Mouse (Mus musculus): Measurements from ENCODE around the gene Fstl5. TPM values are rescaled to one million over a fixed set of nuclear protein-coding genes. Genes with fewer than 3 reads are reported as not detected.

Gene Fstl5
- polyA plus RNA-seq (2015; fragmentation: Nextera tagmentation; extraction: Ambion mirVana): 57.8 and 60.3 TPM in 2 replicates

DNA sequence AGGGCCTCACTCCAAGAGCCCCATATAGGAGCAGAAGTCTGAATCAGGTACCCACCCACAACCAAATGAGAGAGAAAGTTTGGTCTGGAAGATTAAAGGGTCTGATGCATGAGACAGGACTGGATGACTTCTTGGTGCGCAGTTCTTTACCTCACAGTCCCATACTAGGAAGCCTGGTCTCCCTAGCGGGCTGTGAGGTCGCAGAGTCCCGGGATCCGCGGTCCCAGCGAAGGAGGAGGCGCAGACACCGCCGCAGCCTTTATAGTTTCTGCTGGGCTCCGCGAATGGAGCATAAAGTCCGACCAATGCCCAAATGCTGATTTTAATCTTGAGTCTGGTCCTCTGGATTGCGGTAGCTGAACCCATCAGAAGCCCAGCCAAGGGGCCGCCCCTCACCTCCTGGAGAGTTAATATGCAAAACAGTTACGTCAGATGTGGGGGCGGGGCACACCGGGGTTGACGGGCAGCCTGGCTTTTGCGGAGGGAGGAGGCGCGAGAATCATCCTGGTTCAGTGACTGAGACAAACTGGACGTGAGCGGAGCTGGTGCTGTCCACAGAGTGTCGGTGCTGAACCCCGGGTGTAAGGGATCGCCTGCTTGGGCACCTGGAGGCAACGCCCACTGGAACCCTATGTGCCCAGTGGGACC lies at the start of gene Fstl5:
Gene Fstl5, plus strand, starts transcription at position 211 of the 648 bp plus-strand sequence.
- H3K9ac ChIP-seq: peak within 1 kb of the TSS; percentile 76
- H3K36me3 ChIP-seq: no peaks in the 10 kb centered on the region
- H3K4me3 ChIP-seq: peak within 1 kb of the TSS; percentile 56
- H3K9me3 ChIP-seq: no peaks in the 10 kb centered on the region
- 1% methylated on average over 28 of the region's 28 CpGs for WGBS
- H3K27me3 ChIP-seq: no peaks in the 10 kb centered on the region
- H3K27ac ChIP-seq (replicated peaks): peak within 1 kb of the TSS; percentile 80
- ATAC-seq (ENCODE audit: low read depth): peak; percentile 91
- H3K4me1 ChIP-seq (replicated peaks): peaks cover 12% of the 10 kb centered on the region; the same call in 1 of the 2 replicates
- H3K4me2 ChIP-seq: peak within 1 kb of the TSS; percentile 65

DNA sequence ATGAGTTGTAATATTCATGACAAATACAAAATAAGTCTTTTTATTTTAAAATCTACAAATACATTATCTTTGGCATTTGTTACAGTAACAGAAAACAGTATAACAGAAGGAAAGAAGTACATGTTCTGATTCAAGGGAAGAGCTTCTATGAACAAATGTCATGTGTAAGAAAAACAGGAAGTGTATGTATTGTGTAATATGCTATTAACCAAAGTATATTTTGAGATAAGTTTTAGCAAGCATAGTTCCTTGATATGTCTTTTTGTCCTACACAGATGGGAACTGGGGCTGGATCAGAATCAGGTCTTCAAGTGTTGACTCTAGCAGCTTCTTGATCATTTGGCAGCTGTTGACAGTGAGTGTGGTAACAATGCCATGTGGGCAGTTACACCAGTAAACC lies 48.5 kb upstream of the Fstl5 start:
- Histone ChIP-seq H3K36me3 (no peaks in the 10 kb centered on the region), H3K27me3 (no peaks in the 10 kb centered on the region), H3K4me3 (no peak overlapping the region), H3K9ac (no peak overlapping the region), H3K4me1 (replicated peaks) (no peaks in the 10 kb centered on the region), H3K4me2 (no peak overlapping the region), H3K27ac (replicated peaks) (no peak overlapping the region), H3K9me3 (no peaks in the 10 kb centered on the region)
- no peak for ATAC-seq (ENCODE audit: low read depth)

DNA sequence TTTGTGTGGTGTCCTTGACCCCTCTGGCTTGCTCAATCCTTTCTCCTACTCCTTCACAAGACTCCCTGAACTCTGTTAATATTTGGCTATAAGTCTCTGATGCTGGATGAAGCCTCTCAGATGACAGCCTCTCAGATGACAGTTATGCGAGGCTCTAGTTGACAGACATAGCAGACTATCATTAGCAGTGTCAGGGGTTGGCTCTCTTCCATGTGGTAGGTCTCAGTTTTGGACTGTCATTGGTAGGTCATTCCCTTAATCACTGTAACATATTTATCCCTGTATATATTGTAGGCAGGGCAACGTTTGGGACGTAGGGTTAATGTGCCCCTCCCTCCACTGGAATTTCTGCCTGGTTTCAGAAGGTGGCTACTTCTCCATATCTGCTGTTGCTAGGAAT lies 22.9 kb upstream of the Fstl5 start:
- Histone ChIP-seq H3K36me3 (no peaks in the 10 kb centered on the region), H3K9me3 (no peaks in the 10 kb centered on the region), H3K27me3 (no peaks in the 10 kb centered on the region), H3K4me2 (no peak overlapping the region), H3K4me3 (no peak overlapping the region), H3K27ac (replicated peaks) (no peak overlapping the region), H3K9ac (no peak overlapping the region), H3K4me1 (replicated peaks) (no peaks in the 10 kb centered on the region)
- ATAC-seq (ENCODE audit: low read depth): no peak
- WGBS: 87% methylated on average over 3 of the region's 3 CpGs

DNA sequence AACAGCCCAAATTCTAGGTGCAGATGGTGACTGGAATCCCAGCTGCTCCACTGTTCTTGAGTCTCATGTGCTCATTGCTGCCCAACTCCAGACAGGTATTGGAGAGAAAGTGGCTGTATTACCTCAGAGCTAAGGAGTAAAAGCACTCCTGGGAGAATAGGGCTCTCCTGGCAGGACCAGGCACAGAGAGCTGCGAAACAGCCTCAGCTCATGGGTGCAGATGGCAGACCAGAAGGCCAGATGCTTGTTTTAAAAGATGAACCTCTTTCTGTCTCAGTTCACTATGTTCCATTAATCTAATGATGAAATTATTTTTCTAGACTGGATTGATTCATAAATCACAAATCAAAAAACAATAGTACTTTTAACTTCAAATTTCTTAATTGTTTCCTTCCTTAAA lies 12.1 kb upstream of the Fstl5 start:
- Histone ChIP-seq H3K9ac (no peak overlapping the region), H3K36me3 (no peaks in the 10 kb centered on the region), H3K27ac (replicated peaks) (no peak overlapping the region), H3K9me3 (no peaks in the 10 kb centered on the region), H3K4me3 (no peak overlapping the region), H3K4me1 (replicated peaks) (no peaks in the 10 kb centered on the region), H3K4me2 (no peak overlapping the region), H3K27me3 (no peaks in the 10 kb centered on the region)
- WGBS: 79% methylated on average over 1 of the region's 1 CpGs
- ATAC-seq (ENCODE audit: low read depth): no peak

DNA sequence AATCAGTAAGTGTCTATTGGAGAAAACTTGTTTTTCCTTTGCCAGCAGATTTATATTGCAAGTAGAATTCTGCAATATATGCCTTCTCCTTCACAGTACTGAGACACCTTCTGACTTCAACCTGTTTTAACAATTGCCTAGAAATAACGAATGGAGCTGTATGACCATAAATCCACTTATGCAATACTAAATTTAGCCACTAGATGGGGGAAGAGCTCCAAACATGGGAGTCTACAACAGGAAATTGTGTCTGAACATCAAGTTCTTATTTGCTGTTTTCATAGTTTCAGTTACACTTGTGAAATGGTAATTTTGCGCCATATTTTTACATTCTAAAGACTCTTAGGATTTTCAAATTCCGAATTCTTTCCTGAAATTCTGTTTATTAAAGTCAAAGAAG lies 6.2 kb upstream of the Fstl5 start:
- Histone ChIP-seq H3K4me1 (replicated peaks) (0 out of 2 replicates have a peak, but pooled peaks cover 2% of the 10 kb centered on the region), H3K27me3 (no peaks in the 10 kb centered on the region), H3K27ac (replicated peaks) (no peak overlapping the region), H3K4me3 (no peak overlapping the region), H3K4me2 (no peak overlapping the region), H3K9ac (no peak overlapping the region), H3K36me3 (no peaks in the 10 kb centered on the region), H3K9me3 (no peaks in the 10 kb centered on the region)
- 3% methylated on average over 3 of the region's 3 CpGs for WGBS
- peak; percentile 72 for ATAC-seq (ENCODE audit: low read depth)

DNA sequence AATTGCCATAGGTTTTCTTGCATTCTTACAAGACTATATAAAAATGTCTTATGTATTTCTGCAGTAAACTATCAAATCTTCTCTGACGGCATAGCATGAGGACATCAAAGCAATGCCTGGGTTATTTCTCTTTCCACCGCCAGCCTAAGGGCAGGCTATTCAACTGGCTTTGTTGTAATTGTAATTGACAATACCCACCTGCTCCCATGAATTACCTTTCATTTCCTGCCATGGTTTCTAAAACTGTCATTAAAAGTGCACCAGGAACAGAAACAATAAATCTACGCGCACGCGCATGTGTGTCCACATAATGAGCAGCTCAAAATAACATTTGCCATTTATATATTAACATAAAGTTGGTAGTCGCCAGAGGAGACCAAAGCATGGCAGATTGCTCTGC lies 1.2 kb upstream of the Fstl5 start:
- Histone ChIP-seq H3K27me3 (no peaks in the 10 kb centered on the region), H3K9me3 (no peaks in the 10 kb centered on the region), H3K36me3 (no peaks in the 10 kb centered on the region), H3K4me2 (no peak overlapping the region), H3K27ac (replicated peaks) (peak overlapping the region; percentile 42; the same call in 1 of the 2 replicates), H3K4me1 (replicated peaks) (peaks cover 12% of the 10 kb centered on the region; the same call in 1 of the 2 replicates), H3K4me3 (no peak overlapping the region), H3K9ac (no peak overlapping the region)
- ATAC-seq (ENCODE audit: low read depth): no peak
- WGBS: 24% methylated on average over 7 of the region's 7 CpGs

DNA sequence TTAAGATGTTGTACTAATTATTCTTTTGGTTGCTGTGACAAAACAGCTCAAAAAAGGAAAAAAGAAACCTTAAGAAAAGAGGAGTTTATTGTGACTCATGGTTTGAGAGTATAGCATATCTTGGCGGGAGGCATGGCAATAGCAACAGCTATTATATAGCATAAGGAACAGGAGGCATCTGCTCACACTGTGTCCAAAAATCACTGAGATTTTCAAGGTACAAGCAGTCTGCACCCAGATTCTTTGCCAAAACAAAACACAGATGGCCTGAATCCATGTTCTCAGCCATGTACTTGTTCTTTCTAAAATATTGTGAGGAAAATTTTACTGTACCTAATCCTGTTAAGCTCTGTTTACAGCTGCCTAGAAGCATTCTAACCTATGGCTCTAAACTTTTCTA lies 66.4 kb downstream of the Fstl5 start:
- Histone ChIP-seq H3K4me2 (no peak overlapping the region), H3K27ac (replicated peaks) (no peak overlapping the region), H3K4me1 (replicated peaks) (no peaks in the 10 kb centered on the region), H3K9me3 (no peaks in the 10 kb centered on the region), H3K36me3 (no peaks in the 10 kb centered on the region), H3K4me3 (no peak overlapping the region), H3K27me3 (no peaks in the 10 kb centered on the region), H3K9ac (no peak overlapping the region)
- 82% methylated on average over 1 of the region's 1 CpGs for WGBS
- ATAC-seq (ENCODE audit: low read depth): no peak

DNA sequence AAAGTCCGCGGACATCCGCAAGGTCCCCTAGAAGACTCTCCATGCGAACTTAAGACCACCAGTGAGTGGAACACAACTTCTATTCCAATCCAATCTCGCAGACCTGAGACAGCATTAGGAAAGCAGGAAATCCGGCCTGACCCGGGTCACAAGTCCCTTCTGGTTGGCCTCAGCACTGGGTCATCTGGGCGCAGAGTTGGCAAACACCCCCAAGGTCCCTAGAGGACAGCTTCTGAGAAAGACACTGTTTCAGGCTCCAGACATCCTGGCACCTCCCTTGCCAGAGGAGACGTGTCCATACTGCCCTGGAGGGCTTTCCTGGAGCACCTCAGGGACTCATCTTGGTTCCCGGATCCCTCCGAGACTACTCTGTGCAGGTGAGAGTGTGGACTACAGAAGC lies 73.8 kb downstream of the Fstl5 start:
- Histone ChIP-seq H3K9ac (no peak overlapping the region), H3K4me1 (replicated peaks) (no peaks in the 10 kb centered on the region), H3K4me3 (no peak overlapping the region), H3K27ac (replicated peaks) (no peak overlapping the region), H3K36me3 (no peaks in the 10 kb centered on the region; the same call in 1 of the 2 replicates), H3K9me3 (no peaks in the 10 kb centered on the region), H3K4me2 (no peak overlapping the region), H3K27me3 (no peaks in the 10 kb centered on the region)
- 93% methylated on average over 11 of the region's 11 CpGs for WGBS
- ATAC-seq (ENCODE audit: low read depth): no peak

DNA sequence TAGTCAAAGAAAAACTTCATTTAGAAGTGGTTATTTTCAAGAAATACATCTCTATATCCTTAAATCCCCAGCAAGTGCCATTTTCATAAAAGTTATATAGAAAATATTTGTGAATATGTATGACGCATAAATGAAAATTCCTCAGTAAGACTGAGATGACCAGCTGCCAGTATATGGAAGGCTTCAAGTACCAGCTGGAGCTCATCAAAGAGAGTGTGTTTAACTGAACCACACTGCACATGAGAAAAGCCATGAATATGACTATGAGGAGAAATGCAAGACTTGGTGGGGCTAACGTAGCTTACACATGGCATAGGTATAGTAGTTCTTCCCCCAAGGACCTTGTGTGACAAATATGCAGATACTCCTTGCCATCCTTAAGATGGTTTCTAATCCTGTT lies 164.8 kb downstream of the Fstl5 start:
- Histone ChIP-seq H3K4me1 (replicated peaks) (no peaks in the 10 kb centered on the region), H3K27ac (replicated peaks) (no peak overlapping the region), H3K9ac (no peak overlapping the region), H3K27me3 (no peaks in the 10 kb centered on the region), H3K36me3 (no peaks in the 10 kb centered on the region), H3K9me3 (no peaks in the 10 kb centered on the region), H3K4me3 (no peak overlapping the region), H3K4me2 (no peak overlapping the region)
- WGBS: 95% methylated on average over 2 of the region's 2 CpGs
- no peak for ATAC-seq (ENCODE audit: low read depth)

DNA sequence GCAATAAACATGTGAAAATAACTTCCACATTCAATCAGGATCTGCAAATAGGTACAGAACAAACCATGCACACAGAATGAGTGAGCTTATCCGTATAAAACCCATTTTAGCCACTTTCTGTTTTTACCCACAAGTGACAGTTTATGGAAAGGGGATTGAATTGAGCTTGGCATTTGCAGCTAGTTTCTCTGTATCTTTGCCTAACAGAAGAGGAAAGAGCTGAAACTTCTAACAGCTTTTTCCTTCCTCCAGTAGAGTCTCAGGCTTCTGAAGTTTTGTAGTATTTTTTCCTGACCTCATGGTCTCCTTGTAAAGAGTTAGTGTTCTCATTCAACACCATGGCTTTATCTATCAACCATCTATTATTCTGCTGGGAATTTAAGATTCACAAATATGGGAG lies 177.3 kb downstream of the Fstl5 start:
- no peak for ATAC-seq (ENCODE audit: low read depth)
- Histone ChIP-seq H3K27me3 (no peaks in the 10 kb centered on the region), H3K4me3 (no peak overlapping the region), H3K36me3 (no peaks in the 10 kb centered on the region), H3K9me3 (no peaks in the 10 kb centered on the region), H3K9ac (no peak overlapping the region), H3K4me2 (no peak overlapping the region), H3K4me1 (replicated peaks) (no peaks in the 10 kb centered on the region), H3K27ac (replicated peaks) (no peak overlapping the region)
- 84% methylated on average over 1 of the region's 1 CpGs for WGBS

DNA sequence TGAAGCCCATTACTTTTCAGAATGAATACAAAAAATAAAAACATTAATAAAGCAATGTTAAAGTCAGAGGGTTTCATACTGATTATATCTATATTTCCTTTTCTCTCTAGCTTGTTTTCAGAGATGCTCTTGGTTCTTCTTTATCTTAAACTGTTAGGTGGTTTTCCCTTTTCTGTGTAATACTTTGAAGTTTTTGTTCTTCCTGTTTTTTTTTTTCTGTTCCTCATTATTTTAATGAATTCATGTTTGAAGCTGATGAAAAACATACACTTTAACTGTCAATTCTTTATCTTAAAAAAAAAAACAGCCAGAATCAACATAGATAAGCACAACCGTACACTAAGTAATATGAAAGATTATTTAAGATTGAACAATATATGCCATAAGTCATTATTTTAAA lies 218.9 kb downstream of the Fstl5 start:
- ATAC-seq (ENCODE audit: low read depth): no peak
- Histone ChIP-seq H3K27me3 (no peaks in the 10 kb centered on the region), H3K9me3 (no peaks in the 10 kb centered on the region), H3K4me1 (replicated peaks) (no peaks in the 10 kb centered on the region), H3K4me3 (no peak overlapping the region), H3K4me2 (no peak overlapping the region), H3K9ac (no peak overlapping the region), H3K36me3 (no peaks in the 10 kb centered on the region), H3K27ac (replicated peaks) (no peak overlapping the region)
- WGBS: 93% methylated on average over 1 of the region's 1 CpGs

DNA sequence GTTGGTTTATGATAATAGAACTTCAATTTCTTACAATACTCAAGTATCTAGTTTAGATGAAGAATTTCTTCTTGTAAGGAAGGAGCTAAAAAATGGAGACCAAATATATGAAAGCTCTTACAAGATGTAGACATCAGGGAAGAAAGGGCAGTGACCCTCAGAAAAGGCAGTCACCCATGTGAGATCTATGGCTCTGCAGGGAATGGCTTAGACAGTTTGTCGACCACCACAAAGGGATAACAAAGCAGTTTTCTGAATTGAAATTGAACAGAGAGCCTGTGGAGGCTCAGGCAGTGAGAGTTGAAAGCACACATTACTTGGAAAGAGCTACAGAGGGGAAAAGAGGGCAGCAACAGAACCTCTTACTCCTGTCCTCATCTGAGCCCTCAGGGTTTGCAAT lies 220.3 kb downstream of the Fstl5 start:
- Histone ChIP-seq H3K4me3 (no peak overlapping the region), H3K27ac (replicated peaks) (no peak overlapping the region), H3K36me3 (no peaks in the 10 kb centered on the region), H3K9me3 (no peaks in the 10 kb centered on the region), H3K9ac (no peak overlapping the region), H3K4me2 (no peak overlapping the region), H3K27me3 (no peaks in the 10 kb centered on the region), H3K4me1 (replicated peaks) (no peaks in the 10 kb centered on the region)
- no peak for ATAC-seq (ENCODE audit: low read depth)
- 8% methylated on average over 1 of the region's 1 CpGs for WGBS

Measured in neural tube, embryonic 13.5 days (tissue).